Comparison of ENCODE assay signal across 28 mouse cellular contexts in genomic region chr1:154299866-154300265, GRCm38 (mm10).
DNase-seq lines count a peak whose midpoint lies in the region; ATAC-seq lines count a peak whose summit lies in the region.
"Had no signal": no experiment of that assay in that cellular context is flagged by ENCODE, and none has a peak within 500 bp of the region (broad histone marks: within the 10 kb centered on the region; RNA-seq: fewer than 3 reads in every experiment).

No protein-coding gene starts in this region.

- H3K36me3 ChIP-seq in hindbrain, embryonic 16.5 days (ENCODE audit: control insufficient read depth, insufficient read depth, low read length), result no peaks in the 10 kb centered on the region
- no peaks in the 10 kb centered on the region for H3K36me3 ChIP-seq in hindbrain, embryonic 11.5 days (ENCODE audit: control insufficient read depth, insufficient read depth, low read length)
- no peaks in the 10 kb centered on the region for H3K36me3 ChIP-seq in midbrain, embryonic 16.5 days (ENCODE audit: control insufficient read depth, insufficient read depth, low read length)
- H3K36me3 ChIP-seq in midbrain, embryonic 10.5 days, result no peaks in the 10 kb centered on the region
- H3K36me3 ChIP-seq: embryonic facial prominence, embryonic 10.5 days; forebrain, embryonic 12.5 days; G1E; hindbrain, embryonic 13.5 days; kidney, embryonic 15.5 days; limb, embryonic 13.5 days; liver, embryonic 13.5 days; neural tube, embryonic 13.5 days; stomach, embryonic 15.5 days had no signal

- H3K4me1 ChIP-seq in hindbrain, embryonic 16.5 days (ENCODE audit: control insufficient read depth, insufficient read depth, low read depth, low read length), result no peaks in the 10 kb centered on the region; the same call in 1 of the 2 replicates
- H3K4me1 ChIP-seq in hindbrain, embryonic 11.5 days (replicated peaks; ENCODE audit: control insufficient read depth, insufficient read depth, low read length), result no peaks in the 10 kb centered on the region
- peaks cover 3% of the 10 kb centered on the region; the same call in 1 of the 2 replicates for H3K4me1 ChIP-seq in midbrain, embryonic 16.5 days (ENCODE audit: control insufficient read depth, insufficient read depth, low read length)
- H3K4me1 ChIP-seq in midbrain, embryonic 10.5 days, result no peaks in the 10 kb centered on the region
- H3K4me1 ChIP-seq: embryonic facial prominence, embryonic 10.5 days; forebrain, embryonic 12.5 days; hindbrain, embryonic 13.5 days; kidney, embryonic 15.5 days; liver, embryonic 13.5 days; neural tube, embryonic 13.5 days; stomach, embryonic 15.5 days had no signal

- H3K9ac ChIP-seq in hindbrain, embryonic 16.5 days (ENCODE audit: low read depth, low read length), result no peak overlapping the region
- no peak overlapping the region for H3K9ac ChIP-seq in hindbrain, embryonic 11.5 days (ENCODE audit: low read depth, low read length)
- no peak overlapping the region for H3K9ac ChIP-seq in midbrain, embryonic 16.5 days (ENCODE audit: low read depth, low read length)
- H3K9ac ChIP-seq: forebrain, embryonic 12.5 days; hindbrain, embryonic 13.5 days; kidney, embryonic 15.5 days; limb, embryonic 13.5 days; liver, embryonic 13.5 days; lung, embryonic 14.5 days; neural tube, embryonic 13.5 days; stomach, embryonic 15.5 days had no signal

- peak; percentile 7 for DNase-seq in cerebellum, adult 9-11 months
- DNase-seq in cerebellum, postnatal 4 days (ENCODE audit: low spot score in 2 of 2), result no peak
- no peak for DNase-seq in hindbrain, embryonic 11.5 days (ENCODE audit: low spot score)
- DNase-seq in midbrain, embryonic 10.5 days (ENCODE audit: low spot score), result no peak
- no peak for DNase-seq in ovary, postnatal 14 days (ENCODE audit: low spot score)
- DNase-seq: adrenal gland, postnatal 14 days; gastrocnemius, postnatal 10 days; heart, postnatal 10 days; kidney, postnatal 4 days; liver, embryonic 13.5 days; lung, postnatal 36 days; right cerebral cortex, postnatal 25 days; thymus, adult 18-20 months; thymus, postnatal 4 days had no signal

- no peak overlapping the region for H3K27ac ChIP-seq in hindbrain, embryonic 16.5 days (ENCODE audit: low read depth, low read length)
- H3K27ac ChIP-seq in hindbrain, embryonic 11.5 days (ENCODE audit: low read depth, low read length), result no peak overlapping the region
- H3K27ac ChIP-seq in midbrain, embryonic 16.5 days (ENCODE audit: low read length), result 0 out of 2 replicates have a peak overlapping the region, but pooled peaks have one; percentile 22
- no peak overlapping the region for H3K27ac ChIP-seq in midbrain, embryonic 10.5 days (replicated peaks)
- H3K27ac ChIP-seq: embryonic facial prominence, embryonic 10.5 days; forebrain, embryonic 12.5 days; hindbrain, embryonic 13.5 days; kidney, embryonic 15.5 days; limb, embryonic 13.5 days; liver, embryonic 13.5 days; neural tube, embryonic 13.5 days; stomach, embryonic 15.5 days had no signal

- no peaks in the 10 kb centered on the region for H3K27me3 ChIP-seq in hindbrain, embryonic 16.5 days (replicated peaks; ENCODE audit: control insufficient read depth, insufficient read depth, low read length)
- no peaks in the 10 kb centered on the region for H3K27me3 ChIP-seq in hindbrain, embryonic 11.5 days (ENCODE audit: control insufficient read depth, insufficient read depth, low read length)
- H3K27me3 ChIP-seq in midbrain, embryonic 16.5 days (ENCODE audit: control insufficient read depth, insufficient read depth, low read depth, low read length), result no peaks in the 10 kb centered on the region
- H3K27me3 ChIP-seq in midbrain, embryonic 10.5 days (ENCODE audit: low read depth, poor library complexity, severe bottlenecking), result no peaks in the 10 kb centered on the region
- H3K27me3 ChIP-seq: forebrain, embryonic 12.5 days; hindbrain, embryonic 13.5 days; kidney, embryonic 15.5 days; limb, embryonic 13.5 days; liver, embryonic 13.5 days; neural tube, embryonic 13.5 days; stomach, embryonic 15.5 days had no signal

- peak; percentile 71 for ATAC-seq in hindbrain, embryonic 16.5 days
- no peak for ATAC-seq in hindbrain, embryonic 11.5 days (ENCODE audit: low FRiP score)
- no peak for ATAC-seq in midbrain, embryonic 16.5 days
- ATAC-seq in megakaryocyte, adult 5-6 weeks (ENCODE audit: poor library complexity, severe bottlenecking), result peak; percentile 74
- ATAC-seq: activated CD4-positive, CD25-positive, alpha-beta regulatory T cell, adult 4 months; intestine, postnatal 0 days had no signal

- 64% methylated on average over 4 of the region's 4 CpGs for WGBS in hindbrain, embryonic 16.5 days
- 78% methylated on average over 4 of the region's 4 CpGs for WGBS in hindbrain, embryonic 11.5 days
- WGBS in midbrain, embryonic 16.5 days, result 69% methylated on average over 4 of the region's 4 CpGs
- WGBS in midbrain, embryonic 10.5 days, result 80% methylated on average over 4 of the region's 4 CpGs

- no peak overlapping the region for H3K4me3 ChIP-seq in hindbrain, embryonic 16.5 days (ENCODE audit: low read length)
- H3K4me3 ChIP-seq in hindbrain, embryonic 11.5 days (ENCODE audit: low read depth, low read length), result no peak overlapping the region
- H3K4me3 ChIP-seq in midbrain, embryonic 16.5 days (ENCODE audit: low read depth, low read length), result no peak overlapping the region
- no peak overlapping the region for H3K4me3 ChIP-seq in midbrain, embryonic 10.5 days
- H3K4me3 ChIP-seq: embryonic facial prominence, embryonic 10.5 days; forebrain, embryonic 12.5 days; hindbrain, embryonic 13.5 days; kidney, embryonic 15.5 days; limb, embryonic 13.5 days; liver, embryonic 13.5 days; neural tube, embryonic 13.5 days; stomach, embryonic 15.5 days had no signal

- no peak overlapping the region for H3K4me2 ChIP-seq in hindbrain, embryonic 16.5 days (ENCODE audit: low read length)
- no peak overlapping the region for H3K4me2 ChIP-seq in hindbrain, embryonic 11.5 days (replicated peaks; ENCODE audit: low read depth, low read length)
- no peak overlapping the region for H3K4me2 ChIP-seq in midbrain, embryonic 16.5 days (ENCODE audit: low read length)
- H3K4me2 ChIP-seq: forebrain, embryonic 12.5 days; hindbrain, embryonic 13.5 days; kidney, embryonic 15.5 days; limb, embryonic 13.5 days; liver, embryonic 13.5 days; lung, embryonic 14.5 days; neural tube, embryonic 13.5 days; stomach, embryonic 15.5 days had no signal

- no peaks in the 10 kb centered on the region for H3K9me3 ChIP-seq in hindbrain, embryonic 16.5 days (ENCODE audit: control insufficient read depth, low read length)
- H3K9me3 ChIP-seq in hindbrain, embryonic 11.5 days (ENCODE audit: control insufficient read depth, low read length), result no peaks in the 10 kb centered on the region
- H3K9me3 ChIP-seq in midbrain, embryonic 16.5 days (replicated peaks; ENCODE audit: control insufficient read depth, low read length, poor library complexity, severe bottlenecking), result no peaks in the 10 kb centered on the region
- H3K9me3 ChIP-seq in midbrain, embryonic 10.5 days (replicated peaks), result no peaks in the 10 kb centered on the region
- H3K9me3 ChIP-seq: embryonic facial prominence, embryonic 10.5 days; forebrain, embryonic 12.5 days; hindbrain, embryonic 13.5 days; kidney, embryonic 15.5 days; limb, embryonic 13.5 days; liver, embryonic 13.5 days; neural tube, embryonic 13.5 days; stomach, embryonic 15.5 days had no signal

Comparison
In these comparisons a context has a peak if more than half of its experiments do, and no peak if none do; other contexts are left out.
1. ATAC-seq: peak in hindbrain, embryonic 16.5 days (single experiment) and megakaryocyte, adult 5-6 weeks (single experiment); none in hindbrain, embryonic 11.5 days (single experiment) and midbrain, embryonic 16.5 days (single experiment).